Mouse (Mus musculus): ENCODE results near the gene Hspa1a. TPM values are rescaled to one million over a fixed set of nuclear protein-coding genes. Genes with fewer than 3 reads are reported as not detected.
"Not testable (repeated sequence)": the region's sequence is repeated elsewhere in the genome, so short reads cannot be mapped to it uniquely, and the experiment has no call there.

Gene Hspa1a
- total RNA-seq (2014; fragmentation: Nextera tagmentation) (5.5 and 6.2 TPM in 2 replicates), total RNA-seq (2017) (45.2 and 49.0 TPM in 2 replicates)

- ATAC-seq (replicated peaks; ENCODE audit: poor library complexity, severe bottlenecking): peak; percentile 83
Observed at GRCm38 (mm10) chr17:34972069-34972749, at the start of gene Hspa1a, which contains the start of gene Hspa1l. TSS of gene Hspa1a (minus strand) at chr17:34972156. TSS of gene Hspa1l (plus strand) at chr17:34972703.

GRCm38 (mm10) chr17:35021163-35021808, 49.3 kb upstream of the Hspa1a start:
- ATAC-seq (replicated peaks; ENCODE audit: poor library complexity, severe bottlenecking): peak; percentile 64

GRCm38 (mm10) chr17:35020551-35020950, 48.6 kb upstream of the Hspa1a start:
- ATAC-seq (replicated peaks; ENCODE audit: poor library complexity, severe bottlenecking): no peak

- ATAC-seq (replicated peaks; ENCODE audit: poor library complexity, severe bottlenecking): no peak
Observed at GRCm38 (mm10) chr17:35019894-35020293, 47.9 kb upstream of the Hspa1a start.

GRCm38 (mm10) chr17:35018171-35018570, 46.2 kb upstream of the Hspa1a start:
- no peak for ATAC-seq (replicated peaks; ENCODE audit: poor library complexity, severe bottlenecking)

- ATAC-seq (replicated peaks; ENCODE audit: poor library complexity, severe bottlenecking): no peak
Observed at GRCm38 (mm10) chr17:35017706-35018030, 45.7 kb upstream of the Hspa1a start.

- ATAC-seq (replicated peaks; ENCODE audit: poor library complexity, severe bottlenecking): no peak
Observed at GRCm38 (mm10) chr17:35016791-35017705, 45.1 kb upstream of the Hspa1a start.

- ATAC-seq (replicated peaks; ENCODE audit: poor library complexity, severe bottlenecking): 0 out of 2 replicates have a peak, but pooled peaks have one; percentile 4
Observed at GRCm38 (mm10) chr17:35016376-35016775, 44.4 kb upstream of the Hspa1a start, which contains the start of gene Vwa7. TSS of gene Vwa7 (plus strand) at chr17:35016579.

GRCm38 (mm10) chr17:35015296-35015695, 43.3 kb upstream of the Hspa1a start:
- no peak for ATAC-seq (replicated peaks; ENCODE audit: poor library complexity, severe bottlenecking)

GRCm38 (mm10) chr17:35013221-35013620, 41.3 kb upstream of the Hspa1a start:
- ATAC-seq (replicated peaks; ENCODE audit: poor library complexity, severe bottlenecking): no peak

GRCm38 (mm10) chr17:35012430-35012829, 40.5 kb upstream of the Hspa1a start:
- no peak for ATAC-seq (replicated peaks; ENCODE audit: poor library complexity, severe bottlenecking)

GRCm38 (mm10) chr17:35011440-35011839, 39.5 kb upstream of the Hspa1a start:
- ATAC-seq (replicated peaks; ENCODE audit: poor library complexity, severe bottlenecking): no peak

- ATAC-seq (replicated peaks; ENCODE audit: poor library complexity, severe bottlenecking): peak; percentile 35; the same call in 1 of the 2 replicates
Observed at GRCm38 (mm10) chr17:35009586-35009985, 37.6 kb upstream of the Hspa1a start.

GRCm38 (mm10) chr17:35007387-35007991, 35.5 kb upstream of the Hspa1a start:
- peak; percentile 37; the same call in 1 of the 2 replicates for ATAC-seq (replicated peaks; ENCODE audit: poor library complexity, severe bottlenecking)

GRCm38 (mm10) chr17:35005902-35006301, 33.9 kb upstream of the Hspa1a start:
- not testable (repeated sequence) for ATAC-seq (replicated peaks; ENCODE audit: poor library complexity, severe bottlenecking)

GRCm38 (mm10) chr17:35005158-35005557, 33.2 kb upstream of the Hspa1a start:
- ATAC-seq (replicated peaks; ENCODE audit: poor library complexity, severe bottlenecking): no peak

- ATAC-seq (replicated peaks; ENCODE audit: poor library complexity, severe bottlenecking): no peak
Observed at GRCm38 (mm10) chr17:35004075-35004717, 32.2 kb upstream of the Hspa1a start.

- ATAC-seq (replicated peaks; ENCODE audit: poor library complexity, severe bottlenecking): no peak
Observed at GRCm38 (mm10) chr17:35003022-35003838, 31.3 kb upstream of the Hspa1a start.

All from granulocyte monocyte progenitor cell, adult 5-6 weeks (primary cell).